Mouse (Mus musculus) heart, adult 2 months (tissue): Measurements from ENCODE around the gene Lamb3.

ENCODE experiments used
- CTCF ChIP-seq: fragments of 200-600 bp; IDR thresholded peaks from 2 replicates; pipeline ENCODE4 v1.8.1; 2022; ENCODE audit warnings: antibody characterized with exemption, mild to moderate bottlenecking, moderate library complexity
- POLR2A ChIP-seq: fragments of 200-500 bp; IDR thresholded peaks from 2 replicates; pipeline ENCODE4 v1.6.1; 2011; ENCODE audit warnings: mild to moderate bottlenecking, low read depth, low read length, control low read depth; ENCODE audit not compliant: insufficient read depth

DNA sequence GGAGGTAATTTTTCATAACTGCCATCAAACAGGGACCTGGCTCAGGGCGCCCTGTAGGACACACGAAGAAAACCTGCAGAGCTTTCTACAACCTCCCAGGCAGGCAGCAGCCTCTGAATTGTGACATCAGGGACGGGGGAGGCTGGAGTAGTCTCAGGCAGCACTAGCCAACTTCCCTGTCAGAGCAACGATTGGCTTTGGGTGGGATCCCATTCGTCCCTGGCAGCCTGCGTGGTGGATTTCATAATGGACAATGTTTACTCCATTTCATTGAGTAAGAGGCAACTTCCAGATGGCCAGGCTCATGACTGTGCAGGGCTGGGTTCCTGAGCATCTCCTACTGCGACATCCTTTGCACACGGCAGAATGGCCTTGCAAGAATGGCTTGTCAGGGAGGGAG lies 34.7 kb downstream of the Lamb3 start:
- TF ChIP-seq CTCF (no peak), POLR2A (peak; percentile 60; the same call in 1 of the 2 replicates)
